Mouse (Mus musculus): ENCODE measurements around the gene Olfr58.
"Not testable (repeated sequence)": the region's sequence is repeated elsewhere in the genome, so short reads cannot be mapped to it uniquely, and the experiment has no call there.

Olfr58 gene

DNA sequence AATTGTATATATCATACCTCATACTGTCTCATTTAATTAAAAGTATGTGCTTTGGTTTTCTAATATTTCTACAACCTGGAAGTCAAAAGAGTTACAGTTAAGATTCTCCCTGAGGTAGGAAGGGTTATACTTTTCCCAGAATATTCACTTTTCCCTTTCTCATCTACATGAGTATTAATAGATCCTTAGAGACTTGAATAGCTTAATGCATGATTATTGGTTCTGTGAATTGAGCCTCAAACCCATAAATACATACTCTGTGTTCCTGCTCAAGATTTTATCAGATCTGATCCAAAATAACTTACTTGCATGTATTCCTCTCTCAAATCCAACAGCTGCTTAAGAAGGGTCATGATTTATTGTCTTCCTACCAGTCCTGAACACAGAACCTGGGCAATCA, at the start of gene Olfr58:
TSS of gene Olfr58 (plus strand) at position 301 of the 400 bp plus-strand sequence.
- DNase-seq (ENCODE audit: low spot score in 2 of 2), result no peak

GRCm38 (mm10) chr9:19769136-19769535, 10.9 kb upstream of the Olfr58 start:
- DNase-seq (ENCODE audit: low spot score in 2 of 2), result no peak

- no peak for DNase-seq (ENCODE audit: low spot score in 2 of 2)
Observed at GRCm38 (mm10) chr9:19769701-19770100, 10.4 kb upstream of the Olfr58 start.

- no peak for DNase-seq (ENCODE audit: low spot score in 2 of 2)
Observed at GRCm38 (mm10) chr9:19803000-19803399, 22.9 kb downstream of the Olfr58 start.

DNA sequence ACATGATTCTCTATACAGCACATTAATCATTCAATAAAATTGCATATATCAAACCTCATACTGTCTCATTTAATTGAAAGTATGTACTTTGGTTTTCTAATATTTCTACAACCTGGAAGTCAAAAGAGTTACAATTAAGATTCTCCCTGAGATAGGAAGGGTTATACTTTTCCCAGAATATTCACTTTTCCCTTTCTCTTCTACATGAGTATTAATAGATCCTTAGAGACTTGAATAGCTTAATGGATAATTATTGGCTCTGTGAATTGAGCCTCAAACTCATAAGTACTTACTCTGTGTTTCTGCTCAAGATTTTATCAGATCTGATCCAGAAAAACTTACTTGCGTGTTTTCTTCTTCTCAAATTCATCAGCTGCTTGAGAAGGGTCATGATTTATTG, 24.5 kb downstream of the Olfr58 start, which contains the start of gene Olfr859:
TSS of gene Olfr859 (plus strand) at position 301 of the 400 bp plus-strand sequence.
- DNase-seq (ENCODE audit: low spot score in 2 of 2), result not testable (repeated sequence)
